Mouse (Mus musculus): ENCODE data around the gene Dgat2.

The Dgat2 gene

GRCm38 (mm10) chr7:99182432-99183172, at the start of gene Dgat2:
Gene Dgat2 (minus strand): TSS chr7:99182719.
- DNase-seq (ENCODE audit: extremely low read depth, low read depth, low spot score) = no peak

DNA sequence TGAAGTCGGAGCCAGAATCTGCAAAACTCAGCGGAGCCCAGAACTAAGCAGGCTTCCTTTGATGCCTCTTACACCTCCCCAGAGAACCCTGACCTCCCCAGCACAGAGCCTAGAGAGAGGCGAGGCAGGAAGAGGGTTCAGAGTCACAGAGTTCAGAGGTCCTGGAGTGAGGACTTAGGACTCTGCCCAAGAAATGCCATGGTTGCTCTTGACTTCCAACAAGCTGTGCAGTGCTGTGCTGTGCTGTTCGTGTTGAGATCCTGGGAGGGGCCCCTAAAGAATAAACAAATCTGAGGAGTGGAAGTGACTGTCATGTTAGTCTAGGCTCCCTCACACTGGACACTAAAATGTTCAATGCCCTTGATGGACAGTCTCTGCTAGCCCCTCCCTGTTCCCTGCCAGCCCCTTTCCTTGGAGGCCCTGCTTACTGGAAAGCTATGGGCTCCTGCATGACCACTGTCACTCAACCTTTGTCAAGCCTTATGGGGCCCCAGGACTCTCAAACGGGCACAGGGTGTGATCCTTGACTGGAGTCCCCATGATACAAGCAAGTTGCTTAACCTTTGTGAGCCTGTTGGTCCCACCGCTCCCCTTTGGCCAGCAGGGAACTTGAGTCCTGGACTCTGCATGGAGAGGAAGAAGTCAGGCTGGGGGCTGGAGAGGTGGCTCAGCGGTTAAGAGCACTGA, 47.7 kb upstream of the Dgat2 start:
- no peak for DNase-seq (ENCODE audit: extremely low read depth, low read depth, low spot score)

- no peak for DNase-seq (ENCODE audit: extremely low read depth, low read depth, low spot score)
Measured at GRCm38 (mm10) chr7:99229411-99229810, 46.9 kb upstream of the Dgat2 start.

- no peak for DNase-seq (ENCODE audit: extremely low read depth, low read depth, low spot score)
Measured at GRCm38 (mm10) chr7:99228825-99229224, 46.3 kb upstream of the Dgat2 start.

DNA sequence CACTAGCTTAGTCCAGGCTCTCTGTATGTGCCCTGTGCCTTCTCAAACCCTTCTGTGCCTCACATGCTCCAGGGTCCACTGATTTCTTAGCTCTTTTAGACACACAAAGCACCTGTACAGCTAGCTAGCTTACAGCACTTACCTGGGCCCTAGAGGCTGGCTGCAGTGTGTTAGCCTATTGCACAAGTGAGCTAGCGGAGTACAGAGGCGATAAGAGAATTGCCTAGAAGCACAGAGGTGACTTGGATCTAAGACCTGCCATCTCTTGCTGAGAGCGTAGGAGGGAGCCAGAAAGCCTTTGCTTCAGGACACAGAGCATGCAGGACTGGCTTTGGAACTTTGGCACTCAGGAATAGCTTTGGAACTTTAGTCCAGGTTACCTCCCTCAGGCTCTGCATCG, 44.7 kb upstream of the Dgat2 start:
- peak; percentile 40 for DNase-seq (ENCODE audit: extremely low read depth, low read depth, low spot score)

DNA sequence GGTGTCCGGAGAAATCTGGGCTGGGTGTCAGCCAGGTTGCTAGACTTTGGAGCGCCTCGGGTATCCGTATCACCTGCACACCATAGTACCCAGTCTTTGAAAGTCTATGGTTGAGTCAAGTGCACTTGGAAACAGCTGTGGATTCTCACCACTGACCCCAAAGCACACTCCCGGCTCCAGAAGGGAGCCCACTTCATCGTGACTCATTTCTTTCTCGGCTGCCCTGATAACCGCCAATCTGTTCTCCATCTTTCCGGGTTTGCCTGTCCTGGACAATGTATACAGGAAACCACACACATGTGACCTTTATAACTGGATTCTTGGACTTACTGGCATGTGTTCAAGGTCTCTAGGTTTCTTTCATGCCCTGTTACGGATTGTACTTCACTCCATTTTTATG, 44.1 kb upstream of the Dgat2 start:
- no peak for DNase-seq (ENCODE audit: extremely low read depth, low read depth, low spot score)

- no peak for DNase-seq (ENCODE audit: extremely low read depth, low read depth, low spot score)
Measured at GRCm38 (mm10) chr7:99225421-99225820, 42.9 kb upstream of the Dgat2 start.

GRCm38 (mm10) chr7:99224648-99225190, 42.2 kb upstream of the Dgat2 start:
- DNase-seq (ENCODE audit: extremely low read depth, low read depth, low spot score) = no peak

- DNase-seq (ENCODE audit: extremely low read depth, low read depth, low spot score) = no peak
Measured at GRCm38 (mm10) chr7:99224225-99224624, 41.7 kb upstream of the Dgat2 start.

DNA sequence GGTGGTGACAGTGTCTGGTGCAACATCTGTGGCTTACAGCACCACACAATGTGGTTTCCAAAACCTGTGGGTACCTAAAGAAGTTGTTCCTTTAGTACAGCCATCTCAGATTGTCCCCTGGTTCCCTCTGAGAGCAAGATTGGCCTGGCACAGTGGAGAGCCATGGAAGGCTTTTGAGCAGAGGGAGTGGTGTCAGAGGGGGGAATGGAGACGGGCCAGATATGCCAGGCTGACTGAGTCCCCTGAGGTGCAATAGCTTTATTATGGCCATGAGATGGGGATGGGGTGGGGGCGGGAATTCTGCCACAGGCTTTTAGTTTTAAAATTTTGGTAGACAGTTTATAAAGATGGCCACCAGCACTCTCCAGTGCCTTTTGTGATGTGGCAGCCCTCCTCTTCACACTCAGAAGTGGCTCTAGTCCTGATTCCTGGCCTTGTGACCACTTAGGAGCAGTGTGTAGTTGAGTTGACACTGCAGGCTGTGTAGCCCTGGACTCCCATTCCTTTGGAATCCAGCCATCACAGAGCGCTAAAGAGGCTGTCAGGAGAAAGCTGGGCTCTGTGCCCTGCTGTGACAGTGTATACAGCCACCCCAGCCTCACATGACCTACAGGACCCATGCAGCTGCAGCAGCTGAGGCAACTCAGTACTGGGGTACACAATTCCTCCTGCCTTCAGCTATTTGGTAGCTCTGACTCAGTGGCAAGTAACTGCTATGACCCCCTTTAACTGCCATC, 35.0 kb upstream of the Dgat2 start:
- no peak for DNase-seq (ENCODE audit: extremely low read depth, low read depth, low spot score)

- no peak for DNase-seq (ENCODE audit: extremely low read depth, low read depth, low spot score)
Measured at GRCm38 (mm10) chr7:99215347-99215855, 32.9 kb upstream of the Dgat2 start.

DNA sequence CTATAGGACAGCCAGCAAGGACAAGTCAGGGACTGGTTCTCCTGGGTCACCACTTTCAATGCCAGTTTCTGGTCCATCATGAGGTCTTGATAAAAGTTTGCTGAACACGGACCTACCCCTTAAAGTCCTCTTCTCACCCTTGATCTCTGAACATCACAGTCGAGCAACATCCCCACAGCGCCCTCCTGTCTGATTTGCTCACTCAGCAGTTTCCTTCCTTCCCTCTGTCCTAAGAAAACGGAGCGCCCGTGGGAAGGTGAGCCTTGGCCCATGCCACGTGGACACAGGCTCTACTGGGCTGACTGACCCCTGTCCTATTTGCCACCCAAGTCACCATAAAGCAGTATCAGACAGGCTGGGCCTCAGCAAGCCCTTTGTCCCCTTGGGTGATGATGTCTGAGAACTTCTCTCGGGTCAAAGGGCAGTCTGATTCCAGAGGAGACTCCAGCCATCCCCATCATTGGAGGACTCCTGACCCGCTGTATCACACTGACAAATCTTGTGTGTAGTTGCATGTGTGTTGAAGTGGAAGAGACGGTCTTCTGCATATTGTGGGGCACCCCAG, 32.2 kb upstream of the Dgat2 start:
- no peak for DNase-seq (ENCODE audit: extremely low read depth, low read depth, low spot score)

- no peak for DNase-seq (ENCODE audit: extremely low read depth, low read depth, low spot score)
Measured at GRCm38 (mm10) chr7:99213686-99214085, 31.2 kb upstream of the Dgat2 start.

DNA sequence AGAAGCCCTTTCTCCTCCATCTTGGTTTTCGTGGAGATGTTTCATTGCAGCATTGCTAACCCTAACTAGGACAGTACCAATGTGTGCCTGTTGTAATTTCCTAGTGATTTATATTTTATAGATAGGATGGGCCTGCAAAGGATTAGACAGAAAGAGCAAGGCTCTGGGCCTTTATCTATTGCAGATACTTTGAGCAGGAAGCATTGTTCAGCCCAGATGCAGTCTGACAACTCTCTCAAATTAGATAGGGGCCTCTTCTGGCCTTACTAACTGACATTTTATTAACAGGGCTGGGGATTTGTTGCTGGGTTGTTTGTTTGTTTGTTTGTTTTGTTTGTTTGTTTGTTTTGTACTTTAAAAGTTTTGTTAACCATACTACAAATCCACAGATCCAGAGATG, 30.5 kb upstream of the Dgat2 start:
- DNase-seq (ENCODE audit: extremely low read depth, low read depth, low spot score) = no peak

DNA sequence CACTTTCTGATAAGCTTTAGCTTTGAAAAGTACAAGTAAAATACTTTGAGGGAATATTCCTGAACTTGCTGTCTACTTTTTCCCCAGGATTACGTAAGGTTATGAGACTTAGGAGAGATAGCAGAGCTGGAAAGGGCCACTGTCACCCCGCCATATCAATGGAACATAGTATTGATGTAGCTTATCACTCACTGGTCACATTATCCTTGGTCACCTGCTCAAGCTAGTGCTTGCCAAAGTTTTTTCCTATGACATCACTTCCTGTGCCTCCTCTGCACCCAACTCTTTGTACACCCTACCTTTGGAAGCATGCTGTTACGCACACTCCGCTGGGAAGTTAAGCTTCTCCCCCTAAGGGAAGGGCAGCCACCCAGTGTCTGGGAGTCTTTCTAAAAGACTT, 26.2 kb upstream of the Dgat2 start:
- DNase-seq (ENCODE audit: extremely low read depth, low read depth, low spot score) = no peak

DNA sequence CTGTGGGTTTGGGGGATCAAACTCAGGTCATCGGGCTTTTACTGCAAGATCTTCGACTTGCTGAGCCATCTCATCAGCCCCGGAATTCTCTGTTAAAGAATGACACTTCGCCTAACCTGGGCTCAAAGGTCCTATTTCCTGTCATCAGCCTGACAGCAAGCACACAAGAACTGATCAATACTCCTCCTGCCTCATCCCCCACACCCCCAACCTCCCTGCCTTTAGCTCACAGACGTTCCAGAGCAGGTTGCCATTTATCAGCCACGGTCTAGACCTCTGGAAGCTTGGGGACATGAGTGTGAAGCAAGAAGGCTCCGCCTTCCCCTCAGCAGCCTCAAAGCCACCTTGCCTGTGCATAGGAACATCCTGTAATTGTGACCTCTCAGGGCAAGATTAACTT, 23.8 kb upstream of the Dgat2 start:
- no peak for DNase-seq (ENCODE audit: extremely low read depth, low read depth, low spot score)

DNA sequence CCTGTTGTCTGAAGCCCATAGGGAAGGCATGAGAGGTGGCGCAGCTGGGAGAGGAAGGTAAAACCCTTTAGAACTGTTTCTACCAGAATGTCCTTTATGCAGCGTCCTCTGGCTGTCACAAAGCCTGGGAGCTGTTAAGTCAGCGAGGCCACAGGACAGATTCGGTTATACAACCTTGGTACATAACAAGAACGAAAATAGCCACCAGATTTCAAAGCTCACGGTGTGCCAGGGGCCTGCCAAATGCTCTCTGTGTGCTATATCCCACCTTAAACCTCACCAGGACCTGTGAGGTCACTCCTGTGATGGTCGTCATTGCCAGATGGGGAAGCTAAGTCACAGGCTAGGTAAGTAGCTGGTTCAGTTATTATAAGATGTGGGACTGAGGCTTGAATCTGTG, 19.6 kb upstream of the Dgat2 start:
- DNase-seq (ENCODE audit: extremely low read depth, low read depth, low spot score) = no peak

DNA sequence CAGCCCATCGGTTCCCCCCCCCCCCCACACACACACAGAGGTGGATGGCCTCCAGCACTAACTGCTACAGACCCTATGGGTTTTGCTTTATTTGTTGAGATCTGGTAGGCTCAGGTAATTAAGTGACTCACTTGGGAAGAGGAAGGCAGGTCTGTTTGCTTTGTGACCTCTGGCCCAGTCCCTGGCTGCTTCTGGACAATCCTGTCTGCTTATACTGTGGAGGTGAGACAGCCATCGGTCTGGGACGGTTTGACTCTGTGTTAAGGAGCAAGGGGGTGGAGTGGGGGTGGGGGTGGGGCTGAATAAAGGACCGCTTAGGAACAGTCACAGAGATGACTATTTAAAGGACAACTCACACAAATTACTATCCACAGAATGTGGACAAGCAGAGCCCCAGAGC, 17.8 kb upstream of the Dgat2 start:
- DNase-seq (ENCODE audit: extremely low read depth, low read depth, low spot score) = no peak

GRCm38 (mm10) chr7:99199451-99200175, 17.1 kb upstream of the Dgat2 start:
- no peak for DNase-seq (ENCODE audit: extremely low read depth, low read depth, low spot score)

GRCm38 (mm10) chr7:99198811-99199210, 16.3 kb upstream of the Dgat2 start:
- no peak for DNase-seq (ENCODE audit: extremely low read depth, low read depth, low spot score)

GRCm38 (mm10) chr7:99194511-99194910, 12.0 kb upstream of the Dgat2 start:
- no peak for DNase-seq (ENCODE audit: extremely low read depth, low read depth, low spot score)
